Mouse (Mus musculus) MEL (cell line): Measurements from ENCODE around the gene Pom121l2. TPM values are rescaled to one million over a fixed set of nuclear protein-coding genes. Genes with fewer than 3 reads are reported as not detected.

ENCODE experiments used
- DNase-seq: peaks from one replicate; pipeline ENCODE4 v3.0.0; 2011; ENCODE audit warnings: low read depth, low spot score
- H3K27ac ChIP-seq: 2 replicates; pipeline ENCODE4 v1.5.1; 2012; ENCODE audit warnings: low read depth, mild to moderate bottlenecking, control low read depth, low read length, moderate library complexity; ENCODE audit not compliant: control insufficient read depth
- H3K27me3 ChIP-seq, 2 experiments: fragments of 150-350 bp in 1 of 2; sonication (generic) in 1 of 2; 2 replicates each; pipeline ENCODE4 v1.6.1; 2012; ENCODE audit warnings: low read length in 2 of 2, mild to moderate bottlenecking in 2 of 2, improper control_type of control experiment in 1 of 2, moderate library complexity in 1 of 2; ENCODE audit not compliant: insufficient read depth in 2 of 2, control insufficient read depth in 1 of 2
- H3K36me3 ChIP-seq, 2 experiments: 2 replicates each; pipeline ENCODE4 v1.6.1; 2012 to 2014; ENCODE audit warnings: low read length in 2 of 2, improper control_type of control experiment in 1 of 2, inconsistent platforms in 1 of 2, mild to moderate bottlenecking in 1 of 2; ENCODE audit not compliant: insufficient read depth in 2 of 2, control insufficient read depth in 1 of 2
- H3K4me1 ChIP-seq, 2 experiments: fragments of 150-350 bp in 1 of 2; sonication (generic) in 1 of 2; 2 replicates each; pipeline ENCODE4 v1.6.1; 2012; ENCODE audit warnings: low read length in 2 of 2, improper control_type of control experiment in 1 of 2, mild to moderate bottlenecking in 1 of 2; ENCODE audit not compliant: insufficient read depth in 2 of 2, control insufficient read depth in 1 of 2
- H3K4me3 ChIP-seq, 2 experiments: fragments of 150-350 bp in 1 of 2; sonication (generic) in 1 of 2; 2 replicates each; pipeline ENCODE4 v1.5.1; 2012; ENCODE audit warnings: low read depth in 2 of 2, low read length in 2 of 2, mild to moderate bottlenecking in 2 of 2, moderate library complexity in 2 of 2, control low read depth in 1 of 2, improper control_type of control experiment in 1 of 2; ENCODE audit not compliant: control insufficient read depth in 1 of 2, insufficient read depth in 1 of 2
- H3K79me2 ChIP-seq: 2 replicates; pipeline ENCODE4 v1.6.1; 2012; ENCODE audit warnings: mild to moderate bottlenecking, low read length, moderate library complexity; ENCODE audit not compliant: control insufficient read depth, poor library complexity, insufficient read depth
- H3K9ac ChIP-seq: 2 replicates; pipeline ENCODE4 v1.6.1; 2012; ENCODE audit warnings: low read depth, mild to moderate bottlenecking, control low read depth, low read length, moderate library complexity; ENCODE audit not compliant: control insufficient read depth, poor library complexity, severe bottlenecking
- H3K9me3 ChIP-seq: fragments of 150-350 bp; sonication (generic); replicated peaks from 2 replicates; pipeline ENCODE4 v1.6.1; 2012; ENCODE audit warnings: mild to moderate bottlenecking, low read length, improper control_type of control experiment, moderate library complexity; ENCODE audit not compliant: insufficient read depth
- HCFC1 ChIP-seq: IDR thresholded peaks from 2 replicates; pipeline ENCODE4 v1.6.1; 2012; ENCODE audit warnings: low read depth, mild to moderate bottlenecking, inconsistent platforms, low read length, improper control_type of control experiment, moderate library complexity
- MAFK ChIP-seq: IDR thresholded peaks from 2 replicates; pipeline ENCODE4 v1.6.1; 2011; ENCODE audit warnings: low read depth, mild to moderate bottlenecking, low read length, improper control_type of control experiment, borderline replicate concordance
- MYC ChIP-seq: IDR thresholded peaks from 2 replicates; pipeline ENCODE4 v1.6.1; 2011; ENCODE audit warnings: low read depth, mild to moderate bottlenecking, low read length, improper control_type of control experiment, moderate library complexity
- POLR2A ChIP-seq, 2 experiments: IDR thresholded peaks; 2 replicates each; pipeline ENCODE4 v1.6.1; 2011 to 2012; ENCODE audit warnings: low read length in 2 of 2, mild to moderate bottlenecking in 2 of 2, control low read depth in 1 of 2, improper control_type of control experiment in 1 of 2, low read depth in 1 of 2, moderate library complexity in 1 of 2; ENCODE audit not compliant: control insufficient read depth in 1 of 2, insufficient read depth in 1 of 2, poor library complexity in 1 of 2
- POLR2AphosphoS5 ChIP-seq: IDR thresholded peaks from 2 replicates; pipeline ENCODE4 v1.6.1; 2012; ENCODE audit warnings: low read depth, borderline replicate concordance, mild to moderate bottlenecking, inconsistent platforms, low read length, moderate library complexity, mixed read lengths
- TBP ChIP-seq: IDR thresholded peaks from 2 replicates; pipeline ENCODE4 v1.8.0; 2011; ENCODE audit warnings: low read depth, low read length, improper control_type of control experiment
- TCF12 ChIP-seq: IDR thresholded peaks from 2 replicates; pipeline ENCODE4 v1.6.1; 2014; ENCODE audit warnings: low read depth, mild to moderate bottlenecking, inconsistent platforms, low read length, improper control_type of control experiment, moderate library complexity
- USF2 ChIP-seq, 2 experiments: IDR thresholded peaks; 2 replicates each; pipeline ENCODE4 v1.6.1; 2011 to 2012; ENCODE audit warnings: improper control_type of control experiment in 2 of 2, low read length in 2 of 2, borderline replicate concordance in 1 of 2, inconsistent platforms in 1 of 2, low read depth in 1 of 2, mild to moderate bottlenecking in 1 of 2; ENCODE audit not compliant: insufficient read depth in 1 of 2
- polyA plus RNA-seq, 2 experiments: library from polyadenylated mRNA; stranded (reverse) in 1 of 2; unstranded in 1 of 2; fragments of >175 nt in 1 of 2; fragments of >200 nt in 1 of 2; gene quantifications; 2 replicates each; pipeline versions ENCODE4 v1.2.1 to v1.2.4; 2012; ENCODE audit warnings: low replicate concordance in 2 of 2, low read depth in 1 of 2; ENCODE audit not compliant: insufficient read length in 2 of 2, insufficient read depth in 1 of 2, missing spikeins in 1 of 2
- total RNA-seq: library from RNA; depleted of rRNA; stranded (reverse); fragments of 300-350 nt; gene quantifications from 2 replicates; pipeline ENCODE4 v1.2.3, GENCODE M21; 2012

Gene Pom121l2
- total and polyA plus RNA-seq, 3 experiments, result not detected

DNA sequence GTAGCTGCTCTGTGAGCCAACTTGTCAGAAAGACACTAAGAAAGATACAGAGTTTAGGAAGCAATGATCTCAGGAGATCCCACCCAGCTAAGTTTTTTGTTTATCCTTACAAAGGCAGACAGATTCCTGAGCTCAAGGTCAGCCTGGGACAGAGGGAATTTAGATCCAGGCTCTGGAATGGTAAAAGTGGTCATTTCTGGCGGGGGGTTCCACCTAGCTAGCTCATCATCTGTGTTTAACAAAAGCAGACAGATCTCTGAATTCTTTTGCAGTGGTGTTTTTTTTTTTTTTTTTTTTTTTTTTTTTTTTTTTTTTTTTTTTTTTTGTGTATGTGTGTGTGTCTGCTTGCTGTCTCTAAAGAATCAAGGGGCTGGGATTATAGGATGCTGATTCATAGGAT lies 11.7 kb upstream of the Pom121l2 start:
- no peak overlapping the region for H3K9ac ChIP-seq
- peaks cover 0 to 1% of the 10 kb centered on the region in 2 experiments; a peak in 1 of 4 replicates for H3K27me3 ChIP-seq
- H3K9me3 ChIP-seq, result no peaks in the 10 kb centered on the region
- H3K4me1 ChIP-seq, result no peaks in the 10 kb centered on the region
- TF ChIP-seq USF2 (IDR thresholded peaks at IDR 0.05; ENCODE audit: borderline replicate concordance in 1 of 2, insufficient read depth in 1 of 2, low read depth in 1 of 2, low read length in 2 of 2) (no peak), POLR2A (IDR thresholded peaks at IDR 0.05; ENCODE audit: control insufficient read depth in 1 of 2, insufficient read depth in 1 of 2, low read depth in 1 of 2, low read length in 2 of 2, poor library complexity in 1 of 2) (no peak), HCFC1 (no peak)
- H3K36me3 ChIP-seq, result no peaks in the 10 kb centered on the region
- H3K79me2 ChIP-seq, result no peaks in the 10 kb centered on the region; the same call in 1 of the 2 replicates
- no peak overlapping the region for H3K4me3 ChIP-seq
- DNase-seq, result no peak
- no peak overlapping the region for H3K27ac ChIP-seq

DNA sequence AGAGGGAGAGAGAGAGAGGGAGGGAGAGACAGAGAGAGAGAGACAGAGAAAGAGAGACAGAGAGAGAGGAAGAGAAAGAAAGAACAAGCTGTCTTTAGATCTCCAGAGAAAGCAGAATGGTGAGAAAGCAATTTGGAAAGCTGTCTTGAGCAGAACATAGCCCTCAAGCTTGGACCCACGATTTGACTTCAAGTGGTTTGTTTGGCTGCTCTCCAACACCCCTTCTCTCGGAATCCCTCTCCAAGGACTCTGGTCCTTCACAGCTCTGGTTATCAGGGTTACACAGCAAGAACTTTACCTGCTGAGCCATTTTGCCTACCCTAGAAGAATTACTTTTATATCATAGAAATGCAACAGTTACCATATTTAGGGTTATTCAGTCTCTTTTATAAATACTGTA lies 11.2 kb upstream of the Pom121l2 start:
- Histone ChIP-seq H3K4me1 (no peaks in the 10 kb centered on the region), H3K79me2 (no peaks in the 10 kb centered on the region; the same call in 1 of the 2 replicates), H3K9ac (no peak overlapping the region), H3K27me3 (peaks cover 0 to 1% of the 10 kb centered on the region in 2 experiments; a peak in 1 of 4 replicates), H3K27ac (no peak overlapping the region), H3K36me3 (no peaks in the 10 kb centered on the region), H3K4me3 (no peak overlapping the region), H3K9me3 (no peaks in the 10 kb centered on the region)
- no peak for DNase-seq
- no peak for TF ChIP-seq TCF12

DNA sequence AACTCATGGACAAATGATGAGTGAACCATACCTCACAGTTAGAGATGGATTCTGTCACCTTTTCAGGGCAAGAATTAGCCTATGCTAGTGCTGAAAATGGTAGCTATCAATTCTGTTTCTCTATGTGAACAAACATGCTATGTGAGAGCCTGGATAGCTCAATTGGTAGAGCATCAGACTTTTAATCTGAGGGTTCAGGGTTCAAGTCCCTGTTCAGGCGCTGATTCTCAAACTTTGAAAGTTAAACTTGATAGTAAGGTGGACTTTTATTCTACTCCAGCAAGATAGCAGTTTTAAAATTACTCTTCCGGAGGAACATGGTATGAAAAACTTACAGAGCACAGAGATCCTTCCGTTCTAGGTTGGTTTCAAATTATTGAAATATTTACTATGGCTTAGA lies 9.4 kb upstream of the Pom121l2 start:
- Histone ChIP-seq H3K9me3 (no peaks in the 10 kb centered on the region), H3K4me3 (no peak overlapping the region), H3K4me1 (no peaks in the 10 kb centered on the region), H3K9ac (no peak overlapping the region), H3K27me3 (0 out of 4 replicates have a peak, but pooled peaks cover 0 to 1% of the 10 kb centered on the region in 2 experiments), H3K36me3 (no peaks in the 10 kb centered on the region), H3K79me2 (no peaks in the 10 kb centered on the region; the same call in 1 of the 2 replicates), H3K27ac (no peak overlapping the region)
- TF ChIP-seq TBP (peak; percentile 99), MYC (no peak), MAFK (peak; percentile 62; the same call in 1 of the 2 replicates), POLR2AphosphoS5 (no peak)
- DNase-seq, result peak; percentile 78
